Mouse (Mus musculus): ENCODE measurements around the gene Ager. TPM values are rescaled to one million over a fixed set of nuclear protein-coding genes. Genes with fewer than 3 reads are reported as not detected.

Ager gene
- total RNA-seq, 2 experiments from 2014 or later: 0.56 TPM; not detected in 1

DNA sequence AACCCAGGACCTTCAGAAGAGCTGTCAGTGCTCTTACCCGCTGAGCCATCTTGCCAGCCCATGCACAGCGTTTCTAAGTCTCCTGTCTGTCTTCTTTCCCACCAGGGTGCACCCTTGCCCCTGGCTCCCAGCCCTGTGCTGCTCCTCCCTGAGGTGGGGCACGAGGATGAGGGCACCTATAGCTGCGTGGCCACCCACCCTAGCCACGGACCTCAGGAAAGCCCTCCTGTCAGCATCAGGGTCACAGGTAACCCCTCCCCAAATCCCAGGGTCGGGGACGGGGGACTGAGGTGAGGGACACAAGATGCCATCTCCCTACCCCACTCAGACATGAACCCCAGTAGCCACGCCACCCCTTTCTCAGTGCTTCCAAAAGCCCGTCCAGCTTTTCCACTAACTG is 2.2 kb downstream of the Ager start:
- no peak for DNase-seq (ENCODE audit: low spot score)
- intact Hi-C loops (cut with DNase I): no loop called here

DNA sequence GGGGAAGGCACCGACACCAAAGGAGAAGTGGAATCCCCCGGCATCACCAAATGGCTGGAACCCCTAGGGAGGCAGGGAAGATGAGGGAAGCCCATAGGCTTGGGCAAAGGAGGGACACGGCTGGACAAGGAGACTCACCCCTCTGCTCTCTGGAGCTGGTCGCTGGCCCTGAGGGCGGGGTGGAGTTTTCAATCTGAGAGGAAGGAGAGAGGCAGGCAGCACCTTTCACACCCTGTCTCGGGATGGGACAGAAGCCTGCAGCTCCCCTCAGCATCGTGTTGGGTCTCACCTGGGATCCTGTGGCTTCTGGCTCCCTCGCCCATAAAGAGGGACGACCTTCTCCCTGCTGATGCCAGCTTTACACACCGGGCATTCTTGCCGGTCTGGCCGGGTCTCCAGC is 4.1 kb downstream of the Ager start:
- intact Hi-C loops (cut with DNase I): no loop called here
- DNase-seq (ENCODE audit: low spot score): no peak

DNA sequence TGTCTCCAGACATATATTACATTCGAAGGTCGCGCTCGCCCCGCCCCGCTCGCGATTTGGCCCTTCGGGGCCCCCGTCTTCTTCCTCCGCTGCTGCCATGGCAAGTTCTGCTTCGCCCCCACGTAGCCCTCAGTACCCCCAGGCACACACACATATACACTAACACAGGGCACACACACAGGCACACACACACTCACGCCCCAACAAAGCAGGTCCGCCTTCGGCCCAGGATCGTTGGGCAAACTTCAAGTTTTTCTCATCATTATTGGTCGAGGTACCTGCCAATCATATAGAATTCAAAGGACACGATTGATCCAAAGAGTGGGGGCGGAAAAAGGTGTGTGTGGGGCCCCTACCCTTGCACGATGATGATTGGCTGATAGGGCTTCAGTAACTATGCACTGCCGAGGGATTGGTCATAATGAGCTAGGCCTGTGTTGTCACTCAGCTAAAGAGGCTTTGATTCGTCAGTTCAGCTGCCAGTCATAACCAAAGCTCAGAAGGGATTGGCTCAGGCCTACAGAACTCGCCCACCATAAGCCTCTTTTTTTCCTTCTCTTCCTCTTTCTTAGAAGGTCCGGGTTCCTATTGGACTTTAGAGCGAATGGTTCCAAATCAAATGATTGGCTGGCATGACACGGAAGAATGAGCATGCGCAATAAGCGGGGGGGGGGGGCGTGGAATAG is 5.9 kb downstream of the Ager start, which contains the start of gene Rnf5:
Rnf5 (minus strand) TSS at position 316 of the 686 bp plus-strand sequence.
- intact Hi-C loops (cut with DNase I): no loop called here
- DNase-seq (ENCODE audit: low spot score): peak; percentile 97

DNA sequence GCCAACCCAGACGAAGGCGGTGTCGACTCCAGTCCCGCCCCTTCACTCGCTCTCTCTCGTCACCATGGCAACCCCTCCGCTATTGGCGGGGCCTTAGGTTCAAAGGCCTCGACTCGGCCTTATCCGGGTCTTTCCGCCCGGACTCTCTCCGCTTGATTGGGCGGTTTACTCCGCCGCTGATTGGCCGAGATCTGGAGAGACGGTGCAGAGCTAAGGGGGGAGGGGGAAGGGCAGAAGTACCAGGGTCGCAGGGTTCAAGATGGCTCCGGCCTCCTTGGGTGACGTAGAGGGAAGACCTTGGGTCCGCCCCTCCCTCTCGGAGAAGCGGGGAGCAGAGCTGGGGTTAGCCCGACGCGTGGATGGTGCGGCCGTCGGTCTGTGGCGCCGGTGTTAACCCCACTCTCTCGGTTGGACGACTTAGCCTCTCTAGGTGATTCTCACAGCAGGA is 6.4 kb downstream of the Ager start, which contains the start of gene Agpat1:
Agpat1 (plus strand) TSS at position 202 of the 448 bp plus-strand sequence.
- intact Hi-C loops (cut with DNase I): no loop called here
- DNase-seq (ENCODE audit: low spot score): peak; percentile 98

DNA sequence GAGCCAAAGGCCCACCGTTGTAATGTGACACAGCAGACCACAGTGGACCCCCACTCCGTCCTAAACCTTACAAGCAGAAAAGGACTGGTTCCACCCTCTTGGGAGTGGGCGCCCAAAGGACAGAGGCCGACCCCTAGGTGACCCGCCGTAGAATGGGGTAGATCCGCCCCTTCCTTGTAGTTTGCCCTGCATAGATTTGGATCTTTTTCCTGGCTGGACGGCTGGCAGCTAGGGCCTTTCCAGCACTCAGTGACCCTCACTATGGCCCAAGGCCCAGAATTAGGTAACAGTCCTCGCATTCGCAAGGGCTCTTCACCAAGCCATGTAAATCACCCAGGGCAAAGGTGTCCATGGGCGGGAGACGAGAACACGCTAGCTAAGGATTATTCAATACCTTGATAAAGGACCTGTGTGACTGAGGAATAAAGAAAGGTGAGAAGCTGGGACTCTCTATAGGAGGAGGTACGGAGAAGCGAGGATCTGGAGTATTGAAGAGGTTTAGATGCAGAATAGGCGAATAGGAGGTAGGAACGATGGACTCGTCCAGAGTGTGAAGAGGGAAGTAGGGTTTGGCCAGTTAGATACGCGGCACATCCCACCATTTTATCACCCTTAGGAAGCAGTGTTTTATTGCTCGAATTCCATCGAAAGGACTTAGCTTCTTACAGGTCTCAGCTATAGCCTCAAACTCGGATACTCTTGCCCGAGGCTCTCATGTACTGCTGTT is 7.0 kb downstream of the Ager start:
- DNase-seq (ENCODE audit: low spot score): no peak
- intact Hi-C loops (cut with DNase I): no loop called here

DNA sequence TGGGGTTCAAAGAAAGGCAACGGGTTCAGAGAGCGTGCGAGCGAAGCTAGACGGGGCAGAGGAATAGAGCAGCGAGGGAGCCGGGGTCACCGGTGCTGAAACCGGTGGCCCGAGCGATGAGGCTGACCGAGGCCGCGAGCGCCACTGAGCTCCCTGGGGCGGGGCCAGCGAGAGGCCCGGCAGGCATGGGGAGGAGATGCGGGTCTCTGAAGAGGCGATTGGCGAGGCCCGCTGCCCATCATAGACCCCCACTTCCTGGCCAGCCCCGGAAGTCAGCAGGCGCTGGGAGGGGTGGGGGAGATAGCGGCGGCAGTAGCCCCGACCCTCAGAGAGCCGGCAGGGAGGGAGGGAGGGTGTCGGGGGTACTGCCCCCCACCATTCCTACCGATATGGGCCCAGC is 7.9 kb downstream of the Ager start:
- intact Hi-C loops (cut with DNase I): no loop called here
- DNase-seq (ENCODE audit: low spot score): peak; percentile 94

DNA sequence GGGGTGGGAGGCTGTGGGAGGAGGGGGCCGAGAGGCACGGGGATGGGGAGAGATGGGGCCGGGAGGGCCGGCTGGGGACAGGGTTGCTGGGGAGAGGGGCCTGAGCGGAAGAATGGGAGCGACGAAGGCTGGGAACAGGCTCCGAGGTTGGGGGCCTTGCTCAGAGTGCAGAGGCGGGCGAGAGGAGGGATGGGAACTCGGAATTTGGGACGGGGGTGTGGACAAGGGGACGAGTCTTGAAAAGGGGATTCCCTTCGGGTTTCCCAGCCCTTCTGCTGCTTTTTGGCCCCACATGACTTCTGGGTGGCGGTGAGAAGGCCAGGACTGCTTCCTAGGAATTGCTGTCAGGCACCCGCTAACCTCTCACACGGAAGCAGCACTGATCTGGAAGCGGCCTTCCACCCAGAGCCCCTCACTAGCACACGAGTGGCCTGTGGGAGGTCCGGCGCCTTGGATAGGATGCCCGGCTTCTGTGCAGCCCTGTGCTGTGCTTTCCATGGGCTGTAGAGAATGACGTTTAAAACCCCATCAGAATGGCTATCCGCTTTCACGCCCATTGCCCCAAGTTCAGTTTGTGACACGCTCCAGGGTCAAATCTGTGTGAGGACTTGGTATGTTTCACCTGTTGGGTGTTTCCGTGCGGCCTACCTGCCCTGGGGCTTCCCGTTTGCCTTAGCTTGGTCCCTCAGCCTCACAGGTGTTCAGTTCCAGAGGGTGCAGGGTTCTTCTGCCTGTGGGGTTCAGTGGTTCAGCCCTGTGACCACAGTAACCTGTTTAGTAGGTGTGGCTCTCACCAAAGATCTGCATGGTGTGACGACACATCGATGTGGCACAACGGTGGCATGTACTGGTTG is 8.8 kb downstream of the Ager start:
- DNase-seq (ENCODE audit: low spot score): no peak
- intact Hi-C loops (cut with DNase I): no loop called here

DNA sequence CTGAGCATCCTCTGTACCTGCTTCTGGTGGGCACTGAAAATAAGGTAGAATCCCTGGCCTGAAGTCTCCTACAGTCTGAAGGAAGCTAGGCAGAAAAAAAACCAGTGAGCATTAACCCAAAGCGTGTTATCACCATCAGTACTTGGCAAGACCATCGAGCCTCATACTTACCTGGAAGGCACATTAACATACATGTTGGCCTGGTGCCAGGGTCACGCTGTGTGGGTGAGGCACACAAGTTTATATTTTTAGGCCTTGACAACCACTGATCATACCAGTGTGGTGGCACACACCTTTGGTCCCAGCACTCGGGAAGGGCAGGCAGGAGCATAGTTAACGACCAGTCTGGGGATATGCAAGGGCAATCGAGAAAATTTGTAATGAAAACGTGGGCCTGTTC is 10.3 kb downstream of the Ager start:
- intact Hi-C loops (cut with DNase I): no loop called here
- DNase-seq (ENCODE audit: low spot score): no peak

DNA sequence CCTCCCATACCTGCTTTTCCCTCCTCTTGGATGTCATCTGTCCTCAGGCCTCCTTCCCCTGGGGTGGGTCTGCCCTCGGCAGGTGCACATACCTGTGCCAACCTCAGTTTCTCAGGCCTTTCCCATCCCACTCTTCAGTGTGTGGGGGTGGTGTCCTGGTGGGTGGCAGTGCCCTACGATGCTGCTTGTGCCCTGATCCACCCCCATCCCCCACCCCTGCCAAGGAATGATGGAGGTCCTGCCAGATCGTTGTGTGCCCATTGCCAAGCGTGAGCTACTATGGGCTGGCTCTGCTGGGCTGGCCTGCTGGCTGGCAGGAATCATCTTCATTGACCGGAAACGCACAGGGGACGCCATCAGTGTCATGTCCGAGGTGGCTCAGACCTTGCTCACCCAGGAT is 13.4 kb downstream of the Ager start:
- intact Hi-C loops (cut with DNase I): no loop called here

DNA sequence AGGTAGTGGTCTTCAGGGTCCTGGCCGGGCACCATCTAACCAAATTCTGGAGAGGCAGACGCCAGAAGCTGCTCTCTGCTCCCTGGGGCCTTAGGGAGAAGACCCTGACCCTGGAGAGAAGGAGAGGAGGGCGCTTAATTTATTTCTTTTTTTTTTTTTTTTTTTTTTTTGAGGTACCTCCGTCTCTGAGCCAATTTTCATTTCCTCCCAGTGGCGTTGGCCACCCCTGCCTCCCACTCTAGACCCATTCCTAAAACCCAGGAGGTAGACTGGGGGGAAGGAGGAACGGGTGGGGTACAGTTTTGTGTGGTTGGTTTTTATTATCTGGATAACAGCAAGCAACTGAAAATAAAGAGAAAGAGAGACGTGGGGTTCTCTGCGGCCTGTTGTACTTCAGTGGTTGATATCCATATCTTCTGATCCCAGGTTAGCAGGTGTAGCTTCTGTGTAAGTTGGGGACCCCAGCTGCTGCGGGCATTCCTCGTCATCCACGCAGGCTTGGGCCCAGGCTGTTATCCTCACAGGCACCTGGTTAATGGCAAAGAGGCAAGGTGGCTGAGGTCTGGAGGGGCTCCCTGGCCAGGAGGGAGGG is 15.5 kb downstream of the Ager start:
- intact Hi-C loops (cut with DNase I): no loop called here
- no peak for DNase-seq (ENCODE audit: low spot score)

More for the DNA sequence above, 13.4 kb downstream of the Ager start:
- no peak for DNase-seq (ENCODE audit: low spot score)

DNA sequence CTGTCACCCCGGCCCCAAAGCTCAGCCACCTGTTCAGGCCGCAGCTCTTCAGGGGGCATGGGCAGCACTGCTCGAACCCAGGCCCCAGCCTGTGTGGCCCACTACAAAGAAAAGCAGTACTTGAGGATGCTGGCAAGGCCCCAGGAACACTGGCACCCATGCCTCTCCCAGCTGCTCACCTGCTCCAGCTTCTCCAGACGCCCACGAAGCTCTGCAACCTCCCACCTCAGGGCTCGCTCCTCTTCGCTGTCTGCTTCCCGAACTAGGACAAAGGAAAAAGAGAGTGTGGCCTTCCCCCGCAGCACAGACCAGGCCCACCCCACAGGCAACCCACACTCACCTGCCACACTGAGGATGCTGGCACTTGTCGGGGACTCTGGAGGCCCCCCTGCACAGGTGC is 16.2 kb downstream of the Ager start:
- no peak for DNase-seq (ENCODE audit: low spot score)
- intact Hi-C loops (cut with DNase I): no loop called here

DNA sequence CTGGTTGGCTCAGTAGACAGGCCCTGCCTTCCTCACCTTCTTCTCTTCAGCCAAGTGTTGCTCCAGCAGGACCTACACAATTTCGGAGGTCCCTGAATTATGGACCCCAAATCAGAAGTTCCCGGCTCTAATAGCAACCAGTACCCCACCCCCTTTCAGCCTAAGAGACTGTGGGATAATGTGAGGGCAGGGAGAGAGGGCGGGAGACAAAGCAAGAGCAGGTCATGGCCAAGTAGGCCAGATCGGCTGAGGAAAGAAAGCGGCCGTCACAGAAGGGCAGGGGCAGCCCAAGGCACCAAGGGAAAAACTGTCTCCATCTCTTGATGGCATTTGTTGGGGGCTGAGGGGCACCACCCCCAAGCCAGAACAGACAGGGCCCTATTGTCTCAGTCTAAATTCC is 18.2 kb downstream of the Ager start, which contains the start of gene Egfl8:
Egfl8 (minus strand) TSS at position 101 of the 400 bp plus-strand sequence.
- no peak for DNase-seq (ENCODE audit: low spot score)
- intact Hi-C loops (cut with DNase I): loop anchor here (5.0 kb wide), 2 partner anchors 44 to 59 kb away; no protein-coding TSS in a partner anchor

DNA sequence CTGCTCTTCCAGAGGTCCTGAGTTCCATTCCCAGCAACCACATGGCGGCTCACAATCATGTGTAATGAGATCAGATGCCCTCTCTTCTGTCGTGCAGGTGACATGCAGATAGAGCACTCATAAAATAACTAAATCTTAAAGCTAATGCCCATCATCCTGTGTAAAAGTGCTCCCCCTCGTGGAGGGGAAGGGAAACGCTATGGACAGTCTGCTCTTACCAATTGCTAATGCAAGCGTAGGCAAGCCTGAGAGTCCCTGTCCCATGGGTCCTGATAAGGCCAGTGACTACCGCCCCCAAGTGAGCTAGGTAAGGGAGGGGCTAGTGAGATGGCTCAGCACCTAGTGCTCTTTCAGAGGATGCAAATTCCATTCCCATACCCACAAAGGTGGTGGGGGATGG is 21.3 kb downstream of the Ager start:
- no peak for DNase-seq (ENCODE audit: low spot score)
- intact Hi-C loops (cut with DNase I): loop anchor here (1.0 to 5.0 kb wide), 3 partner anchors 47 to 179 kb away; no protein-coding TSS in a partner anchor

DNA sequence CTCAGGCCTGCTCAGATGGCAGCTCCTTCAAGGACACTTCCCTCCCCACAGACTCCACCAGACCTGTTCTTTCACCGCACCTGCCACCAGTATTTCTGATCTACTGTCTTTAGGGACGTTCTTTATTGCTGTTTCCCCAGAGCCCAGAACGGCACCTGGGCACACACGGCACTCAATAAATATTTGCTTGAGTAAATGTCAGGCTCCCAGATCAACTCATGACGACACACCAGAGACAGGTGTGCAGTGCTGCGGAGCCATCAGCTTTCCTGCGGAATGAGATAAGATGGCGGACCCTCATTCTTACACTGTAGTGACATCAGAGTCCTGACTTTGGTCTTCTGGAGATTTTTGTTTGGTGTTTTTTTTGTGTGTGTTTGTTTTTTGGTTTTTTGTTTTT is 23.3 kb downstream of the Ager start:
- intact Hi-C loops (cut with DNase I): no loop called here
- no peak for DNase-seq (ENCODE audit: low spot score)

DNA sequence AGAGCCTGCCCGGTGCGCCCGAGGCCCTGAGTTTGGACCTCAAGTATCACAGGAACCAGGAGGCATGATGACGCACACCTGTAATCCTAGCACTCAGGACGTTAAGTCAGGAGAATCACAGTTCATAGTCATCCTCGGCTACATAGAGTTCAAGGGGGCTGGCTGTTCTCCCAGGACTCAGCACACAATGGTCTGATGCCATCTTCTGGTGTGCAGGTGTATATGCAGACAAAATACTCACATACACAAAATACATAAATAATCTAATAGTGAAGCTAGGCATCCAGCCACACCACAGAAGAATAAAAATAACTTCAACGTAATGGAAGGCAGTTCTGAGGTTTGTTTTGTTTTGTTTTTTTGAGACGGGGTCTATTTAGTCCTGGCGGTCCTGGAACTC is 25.5 kb downstream of the Ager start:
- intact Hi-C loops (cut with DNase I): no loop called here
- DNase-seq (ENCODE audit: low spot score): no peak

DNA sequence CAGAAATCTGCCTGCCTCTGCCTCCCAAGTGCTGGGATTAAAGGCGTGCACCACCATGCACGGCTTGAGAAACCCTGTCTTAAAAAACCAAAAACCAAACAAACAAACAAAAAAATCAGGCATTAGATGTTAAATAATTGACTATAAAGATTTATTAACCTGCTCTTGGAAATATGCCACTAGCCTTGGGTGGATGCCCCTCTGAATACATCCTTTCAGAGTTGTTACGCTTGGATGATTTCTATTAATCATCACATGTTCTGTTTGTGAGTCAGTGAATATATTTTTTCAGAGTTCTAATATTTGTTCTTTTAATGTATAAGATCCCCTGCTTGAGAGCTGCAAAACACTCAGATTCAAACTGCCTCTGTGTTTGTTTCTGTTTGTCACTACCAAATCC is 27.3 kb downstream of the Ager start:
- DNase-seq (ENCODE audit: low spot score): no peak
- intact Hi-C loops (cut with DNase I): no loop called here

DNA sequence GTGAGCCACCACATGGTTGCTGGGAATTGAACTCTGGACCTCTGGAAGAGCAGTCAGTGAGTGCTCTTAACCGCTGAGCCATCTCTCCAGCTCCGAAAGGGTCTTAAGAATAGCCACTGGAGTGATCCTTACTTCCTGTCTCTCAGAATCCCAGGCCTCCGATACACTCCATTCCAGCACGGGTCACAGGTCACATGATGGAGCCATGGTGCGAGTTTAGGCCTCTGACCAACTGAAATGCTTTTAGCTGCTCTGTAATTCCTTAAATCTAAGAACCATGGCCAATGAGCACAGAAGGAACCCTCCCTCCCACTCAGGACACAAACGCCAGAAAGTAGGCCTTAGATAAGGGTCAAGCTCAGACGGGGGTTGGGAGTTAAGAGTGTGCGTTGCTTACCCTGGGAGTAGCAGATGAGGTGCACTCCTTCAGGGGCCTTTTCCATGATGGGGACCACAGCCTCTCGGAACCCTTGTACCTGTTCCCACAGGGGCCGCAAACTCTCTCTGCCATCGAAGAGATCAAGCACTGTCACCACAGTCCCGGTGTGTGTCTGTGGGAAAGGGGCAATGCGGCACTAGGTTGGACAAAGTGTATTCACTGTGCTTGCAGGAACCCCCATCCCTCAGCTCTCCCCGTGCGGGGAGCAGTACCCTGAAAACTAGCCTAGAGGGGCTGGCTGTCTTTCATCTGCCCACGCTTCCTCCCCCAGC is 28.6 kb downstream of the Ager start:
- DNase-seq (ENCODE audit: low spot score): no peak
- intact Hi-C loops (cut with DNase I): no loop called here

DNA sequence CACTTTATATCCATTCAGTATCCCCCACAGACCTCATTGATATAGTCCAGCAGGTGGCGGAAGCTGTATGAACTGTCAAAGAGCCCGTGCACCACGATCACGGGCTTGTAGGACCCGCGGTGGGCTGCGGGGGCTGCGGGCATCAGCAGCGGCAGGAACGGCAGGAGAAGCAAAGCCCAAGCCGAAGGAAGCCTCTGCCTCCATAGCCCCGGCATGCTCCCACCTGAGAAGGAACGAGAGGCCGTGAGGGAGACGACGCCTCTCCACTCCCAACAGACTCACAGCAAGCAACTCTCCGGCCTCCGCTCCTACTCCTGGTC is 29.1 kb downstream of the Ager start:
- no peak for DNase-seq (ENCODE audit: low spot score)
- intact Hi-C loops (cut with DNase I): no loop called here

DNA sequence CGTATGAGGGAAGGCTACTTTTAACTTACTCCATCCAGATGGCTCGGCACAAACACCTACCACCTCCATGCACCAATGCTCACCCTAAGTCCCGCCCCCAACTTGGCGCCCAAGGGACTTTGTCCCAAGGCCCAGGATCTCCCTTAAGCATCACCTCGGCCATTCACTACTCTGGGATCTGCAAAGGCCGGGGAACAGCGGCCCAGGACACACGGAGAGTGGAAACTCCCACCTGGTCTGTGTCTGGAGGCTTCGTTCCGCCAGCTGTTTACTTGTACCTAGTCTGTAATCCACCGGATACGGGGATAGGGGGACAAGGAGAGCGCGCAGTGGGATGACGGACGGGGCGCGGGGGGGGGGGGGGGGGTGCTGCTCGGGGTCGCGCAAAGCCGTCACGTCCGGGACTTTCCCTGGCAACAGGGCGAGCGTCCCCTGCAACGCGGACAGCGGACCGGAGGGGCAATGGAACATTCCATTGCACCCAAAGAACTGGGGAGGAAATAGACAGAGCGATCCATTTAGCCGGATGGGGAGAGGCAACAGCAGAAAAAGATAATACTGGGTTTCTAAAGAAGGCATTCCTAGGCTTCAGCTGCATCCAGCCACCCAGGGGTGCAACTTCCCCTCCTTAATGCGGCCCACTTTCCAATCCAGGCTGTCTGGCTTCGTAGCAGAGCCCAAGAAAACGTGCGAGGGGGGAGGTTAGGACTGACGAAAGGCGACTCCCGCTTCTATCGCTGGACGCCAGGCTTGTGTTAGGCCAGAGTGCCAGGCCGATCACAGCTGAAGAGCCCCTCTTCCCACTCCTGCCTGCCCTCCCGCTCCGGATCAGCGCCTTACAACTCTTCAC is 29.7 kb downstream of the Ager start:
- DNase-seq (ENCODE audit: low spot score): peak; percentile 81
- intact Hi-C loops (cut with DNase I): no loop called here
